Mouse (Mus musculus): ENCODE measurements at regions not wholly inside any gene's neighbourhood (a gene's known extent, or its start where the extent isn't known, plus 50 kb on each side); places are given as distances from the start of the nearest gene placed in this dataset.
A peak's percentile ranks its signal among the peaks of the same experiment; 100 is the strongest.

GRCm38 (mm10) chr2:170277182-170277767 lies 129.4 kb upstream of the Zfp217 start:
- Histone ChIP-seq H3K4me1 (peaks cover 9% of the 10 kb centered on the region; the same call in 1 of the 2 replicates), H3K27me3 (no peaks in the 10 kb centered on the region), H3K9ac (peak overlapping the region; percentile 43; the same call in 1 of the 2 replicates), H3K9me3 (no peaks in the 10 kb centered on the region), H3K4me3 (no peak overlapping the region), H3K36me3 (no peaks in the 10 kb centered on the region), H3K27ac (no peak overlapping the region), H3K4me2 (replicated peaks) (no peak overlapping the region; the same call in 1 of the 2 replicates)
- WGBS: 50% methylated on average over 18 of the region's 18 CpGs
- no peak; the same call in 1 of the 2 replicates for ATAC-seq (ENCODE audit: low FRiP score, low read depth)

DNA sequence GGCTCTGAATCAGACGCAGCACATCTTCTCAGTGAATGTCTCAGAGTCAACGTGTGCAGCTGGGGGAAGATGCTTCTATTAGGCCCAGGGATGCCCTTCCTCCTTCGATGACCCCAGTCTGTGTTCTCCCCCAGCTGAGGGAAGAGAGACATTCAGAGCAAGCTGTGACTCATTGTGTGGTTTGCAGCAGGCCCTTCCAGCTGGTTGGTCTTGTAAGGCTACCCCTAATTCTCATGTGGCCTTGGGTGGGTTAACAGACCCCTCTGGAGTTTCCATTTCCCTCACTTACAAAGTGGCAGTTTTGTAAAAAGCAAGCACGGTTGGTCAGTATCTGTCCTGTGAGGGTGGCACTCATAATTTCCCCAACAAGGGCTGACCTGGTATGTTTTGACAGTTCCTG lies 127.8 kb upstream of the Zfp217 start:
- no peak for ATAC-seq (ENCODE audit: low FRiP score, low read depth)
- Histone ChIP-seq H3K4me1 (peaks cover 9% of the 10 kb centered on the region; the same call in 1 of the 2 replicates), H3K4me2 (replicated peaks) (no peak overlapping the region), H3K9ac (no peak overlapping the region), H3K9me3 (peaks cover 5% of the 10 kb centered on the region; the same call in 1 of the 2 replicates), H3K27ac (no peak overlapping the region), H3K27me3 (no peaks in the 10 kb centered on the region), H3K4me3 (no peak overlapping the region), H3K36me3 (no peaks in the 10 kb centered on the region)
- WGBS: 82% methylated on average over 4 of the region's 4 CpGs

GRCm38 (mm10) chr2:170269926-170270577 lies 122.1 kb upstream of the Zfp217 start:
- no peak for ATAC-seq (ENCODE audit: low FRiP score, low read depth)
- WGBS: 30% methylated on average over 11 of the region's 11 CpGs
- no peak overlapping the region for H3K27ac ChIP-seq

GRCm38 (mm10) chr2:170268080-170268479 lies 120.2 kb upstream of the Zfp217 start:
- Histone ChIP-seq H3K27me3 (no peaks in the 10 kb centered on the region), H3K9me3 (peaks cover 5% of the 10 kb centered on the region; the same call in 1 of the 2 replicates), H3K4me2 (replicated peaks) (peak overlapping the region; percentile 59; the same call in 1 of the 2 replicates), H3K36me3 (no peaks in the 10 kb centered on the region), H3K9ac (no peak overlapping the region), H3K27ac (no peak overlapping the region), H3K4me1 (peaks cover 39% of the 10 kb centered on the region), H3K4me3 (no peak overlapping the region)
- 16% methylated on average over 8 of the region's 8 CpGs for WGBS
- ATAC-seq (ENCODE audit: low FRiP score, low read depth): no peak

More at GRCm38 (mm10) chr2:170269926-170270577, 122.1 kb upstream of the Zfp217 start:
- no peak overlapping the region for H3K4me3 ChIP-seq
- H3K9me3 ChIP-seq: peaks cover 5% of the 10 kb centered on the region; the same call in 1 of the 2 replicates
- H3K4me1 ChIP-seq: peaks cover 39% of the 10 kb centered on the region
- no peak overlapping the region for H3K4me2 ChIP-seq (replicated peaks)
- no peaks in the 10 kb centered on the region for H3K36me3 ChIP-seq
- no peaks in the 10 kb centered on the region for H3K27me3 ChIP-seq
- H3K9ac ChIP-seq: no peak overlapping the region

DNA sequence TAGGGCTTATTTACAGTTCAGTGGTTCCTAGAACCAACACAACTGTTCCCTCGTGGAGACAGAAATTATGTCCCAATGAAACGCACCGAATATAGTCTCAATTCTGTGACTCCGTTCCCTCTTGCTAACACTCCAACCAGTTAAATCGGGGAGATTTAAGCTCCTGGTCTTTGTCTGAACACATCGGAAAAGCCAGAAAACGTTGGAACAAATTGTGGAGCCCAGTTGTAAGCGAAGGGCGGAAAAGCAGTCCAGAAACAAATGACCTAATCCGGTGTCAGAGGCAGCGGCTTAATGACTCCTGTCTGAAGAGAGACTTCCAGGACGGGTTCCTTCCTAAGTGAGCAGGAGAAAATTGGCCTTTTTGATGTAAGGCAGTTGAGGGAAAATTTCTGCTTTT lies 119.2 kb upstream of the Zfp217 start:
- 9% methylated on average over 12 of the region's 12 CpGs for whole genome bisulfite sequencing
- Histone ChIP-seq H3K27me3 (no peaks in the 10 kb centered on the region), H3K9me3 (peaks cover 5% of the 10 kb centered on the region; the same call in 1 of the 2 replicates), H3K36me3 (no peaks in the 10 kb centered on the region), H3K9ac (0 out of 2 replicates have a peak overlapping the region, but pooled peaks have one; percentile 20), H3K4me3 (peak overlapping the region; percentile 30), H3K4me1 (peaks cover 39% of the 10 kb centered on the region), H3K4me2 (replicated peaks) (peak overlapping the region; percentile 59), H3K27ac (peak overlapping the region; percentile 48; the same call in 1 of the 2 replicates)
- ATAC-seq (ENCODE audit: low FRiP score, low read depth): no peak

- Histone ChIP-seq H3K9ac (0 out of 2 replicates have a peak overlapping the region, but pooled peaks have one; percentile 20), H3K36me3 (no peaks in the 10 kb centered on the region), H3K27me3 (no peaks in the 10 kb centered on the region), H3K9me3 (peaks cover under 1% of the 10 kb centered on the region; the same call in 1 of the 2 replicates), H3K4me3 (peak overlapping the region; percentile 30), H3K27ac (peak overlapping the region; percentile 48; the same call in 1 of the 2 replicates), H3K4me2 (replicated peaks) (peak overlapping the region; percentile 59), H3K4me1 (peaks cover 39% of the 10 kb centered on the region)
- no peak for ATAC-seq (ENCODE audit: low FRiP score, low read depth)
- whole genome bisulfite sequencing: 18% methylated on average over 16 of the region's 16 CpGs
These were observed 118.7 kb upstream of the Zfp217 start for GRCm38 (mm10) chr2:170266407-170267101.

DNA sequence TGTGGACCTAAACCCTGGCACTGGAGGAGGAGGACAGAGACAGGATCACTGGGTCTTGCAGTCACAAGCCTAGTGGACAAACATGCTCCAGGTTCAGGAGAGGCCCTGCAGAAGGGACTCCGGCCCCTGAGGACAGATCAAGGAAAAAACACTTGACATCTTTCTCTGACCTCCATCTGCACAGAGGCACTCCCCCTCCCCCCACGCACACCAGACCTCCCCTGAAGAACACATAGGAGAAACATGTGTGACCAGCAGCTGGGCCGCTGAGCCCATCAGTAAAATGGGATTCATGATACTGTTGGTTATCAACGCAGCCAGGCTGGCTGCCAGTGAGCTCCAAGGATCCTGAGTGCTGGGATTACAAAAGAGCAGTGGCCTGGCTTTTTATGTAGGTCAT lies 115.7 kb upstream of the Zfp217 start:
- H3K4me1 ChIP-seq: peaks cover 23% of the 10 kb centered on the region
- no peak overlapping the region for H3K9ac ChIP-seq
- no peak overlapping the region for H3K27ac ChIP-seq
- 36% methylated on average over 4 of the region's 4 CpGs for WGBS
- H3K4me3 ChIP-seq: no peak overlapping the region
- ATAC-seq (ENCODE audit: low FRiP score, low read depth): no peak
- H3K9me3 ChIP-seq: no peaks in the 10 kb centered on the region
- no peak overlapping the region for H3K4me2 ChIP-seq (replicated peaks)
- H3K36me3 ChIP-seq: no peaks in the 10 kb centered on the region
- H3K27me3 ChIP-seq: no peaks in the 10 kb centered on the region

- 74% methylated on average over 2 of the region's 2 CpGs for WGBS
- ATAC-seq (ENCODE audit: low FRiP score, low read depth): no peak
- H3K9ac ChIP-seq: no peak overlapping the region
These were observed 113.3 kb upstream of the Zfp217 start for GRCm38 (mm10) chr2:170261191-170261590.

GRCm38 (mm10) chr2:170259662-170260457 lies 112.0 kb upstream of the Zfp217 start:
- no peaks in the 10 kb centered on the region for H3K27me3 ChIP-seq
- WGBS: 93% methylated on average over 10 of the region's 10 CpGs
- no peaks in the 10 kb centered on the region for H3K9me3 ChIP-seq
- ATAC-seq (ENCODE audit: low FRiP score, low read depth): no peak
- no peaks in the 10 kb centered on the region for H3K4me1 ChIP-seq
- no peak overlapping the region for H3K27ac ChIP-seq
- no peak overlapping the region for H3K4me3 ChIP-seq
- no peaks in the 10 kb centered on the region for H3K36me3 ChIP-seq
- H3K9ac ChIP-seq: no peak overlapping the region
- no peak overlapping the region for H3K4me2 ChIP-seq (replicated peaks)

More at GRCm38 (mm10) chr2:170261191-170261590, 113.3 kb upstream of the Zfp217 start:
- no peaks in the 10 kb centered on the region for H3K4me1 ChIP-seq
- no peak overlapping the region for H3K27ac ChIP-seq
- H3K36me3 ChIP-seq: no peaks in the 10 kb centered on the region
- H3K4me2 ChIP-seq (replicated peaks): no peak overlapping the region
- no peaks in the 10 kb centered on the region for H3K9me3 ChIP-seq
- no peak overlapping the region for H3K4me3 ChIP-seq
- H3K27me3 ChIP-seq: no peaks in the 10 kb centered on the region

GRCm38 (mm10) chr2:170258367-170258766 lies 110.5 kb upstream of the Zfp217 start:
- H3K36me3 ChIP-seq: no peaks in the 10 kb centered on the region
- no peaks in the 10 kb centered on the region for H3K9me3 ChIP-seq
- no peak overlapping the region for H3K4me3 ChIP-seq
- WGBS: 71% methylated on average over 13 of the region's 13 CpGs
- no peak overlapping the region for H3K4me2 ChIP-seq (replicated peaks)
- ATAC-seq (ENCODE audit: low FRiP score, low read depth): no peak
- H3K4me1 ChIP-seq: no peaks in the 10 kb centered on the region
- no peaks in the 10 kb centered on the region for H3K27me3 ChIP-seq
- H3K9ac ChIP-seq: no peak overlapping the region
- no peak overlapping the region for H3K27ac ChIP-seq

DNA sequence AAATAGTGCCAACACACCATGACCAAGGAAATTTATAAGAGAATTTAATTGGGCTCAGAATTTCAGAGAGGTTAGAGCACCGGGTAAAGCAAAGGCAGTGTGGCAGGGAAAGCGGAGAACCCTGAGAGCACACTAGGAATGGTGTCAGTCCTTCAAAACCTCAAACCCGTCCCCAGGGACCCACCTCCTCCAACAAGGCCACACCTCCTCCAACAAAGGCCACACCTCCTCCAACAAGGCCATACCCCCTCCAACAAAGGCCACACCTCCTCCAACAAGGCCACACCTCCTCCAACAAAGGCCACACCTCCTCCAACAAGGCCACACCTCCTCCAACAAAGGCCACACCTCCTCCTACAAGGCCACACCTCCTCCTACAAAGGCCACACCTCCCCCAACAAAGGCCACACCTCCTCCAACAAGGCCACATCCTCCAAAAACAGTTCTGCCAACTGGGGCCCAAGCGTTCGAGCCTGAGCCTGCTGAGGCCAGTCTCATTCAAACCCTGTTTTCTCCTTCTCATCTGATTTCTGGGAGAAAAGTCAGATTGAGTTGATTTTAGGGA lies 109.8 kb upstream of the Zfp217 start:
- Histone ChIP-seq H3K27ac (no peak overlapping the region), H3K4me3 (no peak overlapping the region), H3K27me3 (no peaks in the 10 kb centered on the region), H3K36me3 (no peaks in the 10 kb centered on the region), H3K4me2 (replicated peaks) (no peak overlapping the region), H3K4me1 (no peaks in the 10 kb centered on the region), H3K9ac (no peak overlapping the region), H3K9me3 (no peaks in the 10 kb centered on the region)
- WGBS: 93% methylated on average over 5 of the region's 5 CpGs
- ATAC-seq (ENCODE audit: low FRiP score, low read depth): no peak

Measured in limb, embryonic 13.5 days (tissue).